Mouse (Mus musculus): ENCODE results near the gene Hs1bp3. TPM values are rescaled to one million over a fixed set of nuclear protein-coding genes. Genes with fewer than 3 reads are reported as not detected.

Gene Hs1bp3
- polyA plus RNA-seq, 1 experiment from 2014 or later, result 18.3 TPM

GRCm38 (mm10) chr12:8364321-8364838, 51.1 kb downstream of the Hs1bp3 start:
- ATAC-seq (ENCODE audit: insufficient number of reproducible peaks, low FRiP score), result no peak
- no peak overlapping the region for H3K4me3 ChIP-seq
- H3K4me2 ChIP-seq, result no peak overlapping the region
- no peaks in the 10 kb centered on the region for H3K36me3 ChIP-seq
- H3K27me3 ChIP-seq (replicated peaks), result no peaks in the 10 kb centered on the region
- H3K9ac ChIP-seq, result no peak overlapping the region
- no peak overlapping the region for H3K27ac ChIP-seq (ENCODE audit: poor library complexity, severe bottlenecking)
- no peaks in the 10 kb centered on the region for H3K4me1 ChIP-seq (replicated peaks)
- 59% methylated on average over 6 of the region's 6 CpGs for WGBS
- no peaks in the 10 kb centered on the region for H3K9me3 ChIP-seq (replicated peaks)

GRCm38 (mm10) chr12:8365336-8365735, 52.1 kb downstream of the Hs1bp3 start:
- Histone ChIP-seq H3K4me1 (replicated peaks) (0 out of 2 replicates have a peak, but pooled peaks cover under 1% of the 10 kb centered on the region), H3K4me3 (no peak overlapping the region), H3K4me2 (no peak overlapping the region), H3K9me3 (replicated peaks) (no peaks in the 10 kb centered on the region), H3K27me3 (replicated peaks) (no peaks in the 10 kb centered on the region), H3K9ac (no peak overlapping the region), H3K36me3 (no peaks in the 10 kb centered on the region), H3K27ac (ENCODE audit: poor library complexity, severe bottlenecking) (no peak overlapping the region)
- no peak for ATAC-seq (ENCODE audit: insufficient number of reproducible peaks, low FRiP score)
- WGBS, result 68% methylated on average over 7 of the region's 7 CpGs

- Histone ChIP-seq H3K36me3 (no peaks in the 10 kb centered on the region), H3K27me3 (replicated peaks) (no peaks in the 10 kb centered on the region), H3K4me2 (no peak overlapping the region), H3K9me3 (replicated peaks) (no peaks in the 10 kb centered on the region), H3K27ac (ENCODE audit: poor library complexity, severe bottlenecking) (no peak overlapping the region), H3K4me3 (no peak overlapping the region), H3K9ac (no peak overlapping the region), H3K4me1 (replicated peaks) (0 out of 2 replicates have a peak, but pooled peaks cover 5% of the 10 kb centered on the region)
- ATAC-seq (ENCODE audit: insufficient number of reproducible peaks, low FRiP score), result no peak
- 74% methylated on average over 5 of the region's 5 CpGs for WGBS
These were observed 52.8 kb downstream of the Hs1bp3 start for GRCm38 (mm10) chr12:8365905-8366576.

GRCm38 (mm10) chr12:8366688-8367087, 53.5 kb downstream of the Hs1bp3 start:
- Histone ChIP-seq H3K9ac (no peak overlapping the region), H3K4me2 (no peak overlapping the region), H3K4me3 (no peak overlapping the region), H3K9me3 (replicated peaks) (no peaks in the 10 kb centered on the region), H3K27me3 (replicated peaks) (no peaks in the 10 kb centered on the region), H3K36me3 (no peaks in the 10 kb centered on the region), H3K4me1 (replicated peaks) (peaks cover 6% of the 10 kb centered on the region), H3K27ac (ENCODE audit: poor library complexity, severe bottlenecking) (no peak overlapping the region)
- ATAC-seq (ENCODE audit: insufficient number of reproducible peaks, low FRiP score), result no peak
- 62% methylated on average over 3 of the region's 3 CpGs for WGBS

GRCm38 (mm10) chr12:8371746-8372510, 58.7 kb downstream of the Hs1bp3 start:
- Histone ChIP-seq H3K4me1 (replicated peaks) (peaks cover 22% of the 10 kb centered on the region), H3K4me3 (no peak overlapping the region), H3K9me3 (replicated peaks) (no peaks in the 10 kb centered on the region), H3K27me3 (replicated peaks) (no peaks in the 10 kb centered on the region), H3K4me2 (no peak overlapping the region), H3K9ac (no peak overlapping the region; the same call in 1 of the 2 replicates), H3K36me3 (no peaks in the 10 kb centered on the region), H3K27ac (ENCODE audit: poor library complexity, severe bottlenecking) (no peak overlapping the region)
- 0 out of 2 replicates have a peak, but pooled peaks have one; percentile 61 for ATAC-seq (ENCODE audit: insufficient number of reproducible peaks, low FRiP score)
- 27% methylated on average over 5 of the region's 5 CpGs for WGBS

- no peak overlapping the region for H3K4me2 ChIP-seq
- H3K4me3 ChIP-seq, result no peak overlapping the region
- no peaks in the 10 kb centered on the region for H3K9me3 ChIP-seq (replicated peaks)
- H3K9ac ChIP-seq, result no peak overlapping the region; the same call in 1 of the 2 replicates
- H3K27me3 ChIP-seq (replicated peaks), result no peaks in the 10 kb centered on the region
- H3K36me3 ChIP-seq, result no peaks in the 10 kb centered on the region
- 62% methylated on average over 7 of the region's 7 CpGs for WGBS
- no peak overlapping the region for H3K27ac ChIP-seq (ENCODE audit: poor library complexity, severe bottlenecking)
- no peak for ATAC-seq (ENCODE audit: insufficient number of reproducible peaks, low FRiP score)
- peaks cover 25% of the 10 kb centered on the region for H3K4me1 ChIP-seq (replicated peaks)
These were observed 59.4 kb downstream of the Hs1bp3 start for GRCm38 (mm10) chr12:8372511-8373180.

GRCm38 (mm10) chr12:8373741-8374140, 60.5 kb downstream of the Hs1bp3 start:
- Histone ChIP-seq H3K9me3 (replicated peaks) (no peaks in the 10 kb centered on the region), H3K27me3 (replicated peaks) (no peaks in the 10 kb centered on the region), H3K4me1 (replicated peaks) (peaks cover 34% of the 10 kb centered on the region), H3K36me3 (no peaks in the 10 kb centered on the region), H3K4me2 (no peak overlapping the region), H3K9ac (no peak overlapping the region), H3K27ac (ENCODE audit: poor library complexity, severe bottlenecking) (no peak overlapping the region), H3K4me3 (no peak overlapping the region)
- ATAC-seq (ENCODE audit: insufficient number of reproducible peaks, low FRiP score), result no peak
- WGBS, result 85% methylated on average over 5 of the region's 5 CpGs

- no peak overlapping the region for H3K27ac ChIP-seq (ENCODE audit: poor library complexity, severe bottlenecking)
- H3K9ac ChIP-seq, result no peak overlapping the region
- WGBS, result 88% methylated on average over 1 of the region's 1 CpGs
- ATAC-seq (ENCODE audit: insufficient number of reproducible peaks, low FRiP score), result no peak
- H3K4me3 ChIP-seq, result no peak overlapping the region
- no peaks in the 10 kb centered on the region for H3K27me3 ChIP-seq (replicated peaks)
- peaks cover 43% of the 10 kb centered on the region for H3K4me1 ChIP-seq (replicated peaks)
- H3K36me3 ChIP-seq, result no peaks in the 10 kb centered on the region
- H3K4me2 ChIP-seq, result no peak overlapping the region
- no peaks in the 10 kb centered on the region for H3K9me3 ChIP-seq (replicated peaks)
These were observed 63.9 kb downstream of the Hs1bp3 start for GRCm38 (mm10) chr12:8377169-8377568.

GRCm38 (mm10) chr12:8377955-8378620, 64.9 kb downstream of the Hs1bp3 start:
- H3K9me3 ChIP-seq (replicated peaks), result no peaks in the 10 kb centered on the region
- peaks cover 34% of the 10 kb centered on the region for H3K4me1 ChIP-seq (replicated peaks)
- WGBS, result 67% methylated on average over 9 of the region's 9 CpGs
- no peak overlapping the region for H3K9ac ChIP-seq
- no peaks in the 10 kb centered on the region for H3K27me3 ChIP-seq (replicated peaks)
- no peak for ATAC-seq (ENCODE audit: insufficient number of reproducible peaks, low FRiP score)
- no peak overlapping the region for H3K4me2 ChIP-seq
- no peak overlapping the region for H3K27ac ChIP-seq (ENCODE audit: poor library complexity, severe bottlenecking)
- H3K36me3 ChIP-seq, result no peaks in the 10 kb centered on the region
- H3K4me3 ChIP-seq, result no peak overlapping the region

- H3K36me3 ChIP-seq, result no peaks in the 10 kb centered on the region
- H3K4me2 ChIP-seq, result no peak overlapping the region
- no peak overlapping the region for H3K9ac ChIP-seq
- H3K9me3 ChIP-seq (replicated peaks), result no peaks in the 10 kb centered on the region
- peak; percentile 68 for ATAC-seq (ENCODE audit: insufficient number of reproducible peaks, low FRiP score)
- WGBS, result 36% methylated on average over 8 of the region's 8 CpGs
- H3K4me1 ChIP-seq (replicated peaks), result peaks cover 38% of the 10 kb centered on the region
- no peaks in the 10 kb centered on the region for H3K27me3 ChIP-seq (replicated peaks)
- H3K4me3 ChIP-seq, result no peak overlapping the region
- H3K27ac ChIP-seq (ENCODE audit: poor library complexity, severe bottlenecking), result 0 out of 2 replicates have a peak overlapping the region, but pooled peaks have one; percentile 47
These were observed 66.7 kb downstream of the Hs1bp3 start for GRCm38 (mm10) chr12:8379795-8380521.
